Mouse (Mus musculus) liver, postnatal 0 days (tissue): ENCODE measurements around the gene Luc7l.

Source experiments
- CTCF ChIP-seq: sonication (generic); IDR thresholded peaks from 2 replicates; pipeline ENCODE4 v1.5.1; 2016; ENCODE audit warnings: antibody characterized with exemption, low read depth
- EP300 ChIP-seq: IDR thresholded peaks from 2 replicates; pipeline ENCODE4 v1.6.1; 2016; ENCODE audit warnings: antibody characterized with exemption, low read depth, mild to moderate bottlenecking

- no peak for TF ChIP-seq CTCF
- no peak for TF ChIP-seq EP300
Measured at GRCm38 (mm10) chr17:26206392-26206791, 46.3 kb upstream of the Luc7l start.
